Mouse (Mus musculus): ENCODE measurements around the gene BC107364.

- TF ChIP-seq CTCF (IDR thresholded peaks at IDR 0.05; ENCODE audit: borderline replicate concordance, control insufficient read depth, extremely low read depth, insufficient read depth, low read length, poor library complexity) (peak; percentile 74; the same call in 1 of the 2 replicates), POLR2A (IDR thresholded peaks at IDR 0.05; ENCODE audit: control insufficient read depth, extremely low read depth, insufficient read depth, low read length, poor library complexity) (no peak)
Measured at GRCm38 (mm10) chr3:96497451-96498028, 45.4 kb upstream of the BC107364 start.

Data from thymus, adult 2 months (tissue).